Mouse (Mus musculus): Measurements from ENCODE around the gene Slc12a1. TPM values are rescaled to one million over a fixed set of nuclear protein-coding genes. Genes with fewer than 3 reads are reported as not detected.
A peak's percentile ranks its signal among the peaks of the same experiment; 100 is the strongest.

The Slc12a1 gene
- polyA plus RNA-seq, 1 experiment, result 0.01 TPM

- H3ac ChIP-seq (ENCODE audit: control insufficient read depth, insufficient read length), result no peak overlapping the region
- TF ChIP-seq TCF3 (IDR thresholded peaks at IDR 0.05; ENCODE audit: insufficient read length, low read depth) (no peak), USF1 (IDR thresholded peaks at IDR 0.05; ENCODE audit: low read depth) (no peak), CEBPB (IDR thresholded peaks at IDR 0.05; ENCODE audit: insufficient read depth, poor library complexity, severe bottlenecking) (no peak), POLR2AphosphoS2 (IDR thresholded peaks at IDR 0.05; ENCODE audit: insufficient read length, low read depth) (no peak), SRF (IDR thresholded peaks at IDR 0.05; ENCODE audit: control insufficient read depth, insufficient read length, low read depth) (no peak), REST (IDR thresholded peaks at IDR 0.05; ENCODE audit: insufficient read depth, insufficient read length) (no peak), TCF12 (IDR thresholded peaks at IDR 0.05; ENCODE audit: insufficient read depth, poor library complexity, severe bottlenecking) (no peak), POLR2A (IDR thresholded peaks at IDR 0.05; ENCODE audit: insufficient read length, low read depth) (no peak), MYOD1 (IDR thresholded peaks at IDR 0.05; ENCODE audit: control insufficient read depth in 1 of 3, insufficient read length in 2 of 3, low read depth in 2 of 3) (no peak), E2F4 (IDR thresholded peaks at IDR 0.05; ENCODE audit: insufficient read depth) (no peak), MYOG (IDR thresholded peaks at IDR 0.05; ENCODE audit: control insufficient read depth in 1 of 3, insufficient read depth in 1 of 3, insufficient read length in 2 of 3, low read depth in 2 of 3) (no peak), MAX (IDR thresholded peaks at IDR 0.05; ENCODE audit: low read depth) (no peak)
- H3K4me2 ChIP-seq (ENCODE audit: low read depth), result peak overlapping the region; percentile 75
- H3K79me2 ChIP-seq (ENCODE audit: control insufficient read depth, insufficient read depth), result peaks cover 53% of the 10 kb centered on the region
- H3K4me3 ChIP-seq, result peak overlapping the region; percentile 66
- H3K36me3 ChIP-seq (ENCODE audit: control insufficient read depth, insufficient read depth), result peaks cover 23% of the 10 kb centered on the region
- H3K27me3 ChIP-seq (ENCODE audit: control insufficient read depth, insufficient read depth, insufficient read length), result no peaks in the 10 kb centered on the region
Measured at GRCm38 (mm10) chr2:125249339-125249738, 97.0 kb downstream of the Slc12a1 start.

DNA sequence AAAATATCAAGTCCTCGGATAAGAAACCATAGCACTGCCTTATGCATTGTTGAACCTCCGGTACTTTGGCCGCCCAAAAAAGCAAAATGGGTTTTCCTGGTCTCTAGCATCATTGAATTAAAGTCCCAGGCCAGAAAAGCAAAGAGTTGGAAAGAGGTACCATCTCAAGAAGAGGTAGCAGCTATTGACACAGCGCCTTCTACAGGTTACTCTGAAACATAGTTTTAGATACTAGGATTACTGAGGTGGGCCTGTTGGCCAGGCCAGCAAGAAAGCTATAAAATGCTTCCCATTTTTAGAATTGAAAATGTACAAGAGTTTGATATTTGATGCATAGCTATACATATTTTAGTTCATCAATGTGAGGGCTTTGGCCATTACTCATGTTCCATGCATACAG is 97.6 kb downstream of the Slc12a1 start:
- peak overlapping the region; percentile 75 for H3K4me2 ChIP-seq (ENCODE audit: low read depth)

DNA sequence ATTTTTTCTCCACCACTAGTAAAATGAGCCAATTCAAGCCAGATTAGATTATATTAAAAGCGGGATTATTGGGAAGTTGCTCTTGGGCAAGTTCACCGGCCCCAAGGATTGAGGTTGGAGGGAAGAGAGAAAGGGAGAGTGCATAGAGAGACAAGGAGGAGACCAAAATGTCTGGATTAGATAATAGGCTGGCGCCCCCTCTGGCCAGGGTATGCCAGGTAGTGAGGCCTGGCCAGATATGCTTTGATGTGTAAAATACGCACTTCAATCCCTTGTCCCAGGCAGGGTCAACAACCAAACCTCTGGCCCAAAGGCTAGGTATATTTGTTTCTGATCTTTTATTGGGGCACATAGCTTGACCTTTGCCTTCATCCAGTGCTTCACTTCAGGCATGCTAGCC is 99.5 kb downstream of the Slc12a1 start:
- H3ac ChIP-seq (ENCODE audit: control insufficient read depth, insufficient read length), result no peak overlapping the region
- peaks cover 32% of the 10 kb centered on the region for H3K36me3 ChIP-seq (ENCODE audit: control insufficient read depth, insufficient read depth)

More for the DNA sequence above, 97.6 kb downstream of the Slc12a1 start:
- H3K36me3 ChIP-seq (ENCODE audit: control insufficient read depth, insufficient read depth), result peaks cover 27% of the 10 kb centered on the region
- H3K79me2 ChIP-seq (ENCODE audit: control insufficient read depth, insufficient read depth), result peaks cover 58% of the 10 kb centered on the region
- no peaks in the 10 kb centered on the region for H3K27me3 ChIP-seq (ENCODE audit: control insufficient read depth, insufficient read depth, insufficient read length)
- H3ac ChIP-seq (ENCODE audit: control insufficient read depth, insufficient read length), result no peak overlapping the region
- H3K4me3 ChIP-seq, result no peak overlapping the region
- TF ChIP-seq E2F4 (IDR thresholded peaks at IDR 0.05; ENCODE audit: insufficient read depth) (no peak), POLR2AphosphoS2 (IDR thresholded peaks at IDR 0.05; ENCODE audit: insufficient read length, low read depth) (no peak), TCF12 (IDR thresholded peaks at IDR 0.05; ENCODE audit: insufficient read depth, poor library complexity, severe bottlenecking) (no peak), MYOD1 (IDR thresholded peaks at IDR 0.05; ENCODE audit: control insufficient read depth in 1 of 3, insufficient read length in 2 of 3, low read depth in 2 of 3) (no peak), TCF3 (IDR thresholded peaks at IDR 0.05; ENCODE audit: insufficient read length, low read depth) (no peak), CEBPB (IDR thresholded peaks at IDR 0.05; ENCODE audit: insufficient read depth, poor library complexity, severe bottlenecking) (no peak)

DNA sequence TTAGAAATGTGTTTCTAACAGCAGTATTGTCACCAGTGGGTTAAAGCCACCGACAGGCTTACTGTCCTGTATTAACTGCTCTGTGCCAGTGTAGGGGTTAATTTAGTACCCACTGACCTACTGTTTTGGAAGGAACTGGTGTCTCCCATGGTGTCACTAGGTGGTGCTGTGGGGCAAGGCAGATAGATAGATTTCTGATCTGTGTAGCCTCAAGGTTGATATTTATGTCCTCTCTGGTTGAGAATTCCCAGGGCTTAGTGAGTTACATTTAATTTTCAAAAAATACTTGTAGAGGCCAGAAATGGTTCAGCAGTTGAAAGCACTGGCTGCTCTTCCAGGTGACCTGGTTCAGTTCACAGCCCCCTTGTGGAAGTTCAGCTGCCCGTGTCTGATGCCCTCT is 100.0 kb downstream of the Slc12a1 start:
- Histone ChIP-seq H3ac (ENCODE audit: control insufficient read depth, insufficient read length) (no peak overlapping the region), H3K27me3 (ENCODE audit: control insufficient read depth, insufficient read depth, insufficient read length) (no peaks in the 10 kb centered on the region), H3K36me3 (ENCODE audit: control insufficient read depth, insufficient read depth) (peaks cover 37% of the 10 kb centered on the region), H3K4me3 (no peak overlapping the region), H3K4me2 (ENCODE audit: low read depth) (no peak overlapping the region), H3K79me2 (ENCODE audit: control insufficient read depth, insufficient read depth) (peaks cover 58% of the 10 kb centered on the region)
- TF ChIP-seq E2F4 (IDR thresholded peaks at IDR 0.05; ENCODE audit: insufficient read depth), result no peak
- TF ChIP-seq REST (IDR thresholded peaks at IDR 0.05; ENCODE audit: insufficient read depth, insufficient read length), result no peak
- TF ChIP-seq MYOG (IDR thresholded peaks at IDR 0.05; ENCODE audit: control insufficient read depth in 1 of 3, insufficient read depth in 1 of 3, insufficient read length in 2 of 3, low read depth in 2 of 3), result no peak
- no peak for TF ChIP-seq MYOD1 (IDR thresholded peaks at IDR 0.05; ENCODE audit: control insufficient read depth in 1 of 3, insufficient read length in 2 of 3, low read depth in 2 of 3)
- TF ChIP-seq SRF (IDR thresholded peaks at IDR 0.05; ENCODE audit: control insufficient read depth, insufficient read length, low read depth), result no peak
- no peak for TF ChIP-seq POLR2A (IDR thresholded peaks at IDR 0.05; ENCODE audit: insufficient read length, low read depth)
- TF ChIP-seq CEBPB (IDR thresholded peaks at IDR 0.05; ENCODE audit: insufficient read depth, poor library complexity, severe bottlenecking), result no peak
- no peak for TF ChIP-seq MAX (IDR thresholded peaks at IDR 0.05; ENCODE audit: low read depth)
- no peak for TF ChIP-seq TCF3 (IDR thresholded peaks at IDR 0.05; ENCODE audit: insufficient read length, low read depth)
- no peak for TF ChIP-seq TCF12 (IDR thresholded peaks at IDR 0.05; ENCODE audit: insufficient read depth, poor library complexity, severe bottlenecking)
- TF ChIP-seq USF1 (IDR thresholded peaks at IDR 0.05; ENCODE audit: low read depth), result no peak
- TF ChIP-seq POLR2AphosphoS2 (IDR thresholded peaks at IDR 0.05; ENCODE audit: insufficient read length, low read depth), result no peak

More for the DNA sequence above, 99.5 kb downstream of the Slc12a1 start:
- Histone ChIP-seq H3K27me3 (ENCODE audit: control insufficient read depth, insufficient read depth, insufficient read length) (no peaks in the 10 kb centered on the region), H3K4me3 (no peak overlapping the region), H3K4me2 (ENCODE audit: low read depth) (no peak overlapping the region), H3K79me2 (ENCODE audit: control insufficient read depth, insufficient read depth) (peaks cover 58% of the 10 kb centered on the region)
- TF ChIP-seq MAX (IDR thresholded peaks at IDR 0.05; ENCODE audit: low read depth), result no peak
- no peak for TF ChIP-seq USF1 (IDR thresholded peaks at IDR 0.05; ENCODE audit: low read depth)
- no peak for TF ChIP-seq MYOG (IDR thresholded peaks at IDR 0.05; ENCODE audit: control insufficient read depth in 1 of 3, insufficient read depth in 1 of 3, insufficient read length in 2 of 3, low read depth in 2 of 3)

- Histone ChIP-seq H3ac (ENCODE audit: control insufficient read depth, insufficient read length) (no peak overlapping the region), H3K79me2 (ENCODE audit: control insufficient read depth, insufficient read depth) (peaks cover 49% of the 10 kb centered on the region), H3K36me3 (ENCODE audit: control insufficient read depth, insufficient read depth) (peaks cover 42% of the 10 kb centered on the region), H3K27me3 (ENCODE audit: control insufficient read depth, insufficient read depth, insufficient read length) (no peaks in the 10 kb centered on the region), H3K4me2 (ENCODE audit: low read depth) (no peak overlapping the region), H3K4me3 (no peak overlapping the region)
- no peak for TF ChIP-seq SRF (IDR thresholded peaks at IDR 0.05; ENCODE audit: control insufficient read depth, insufficient read length, low read depth)
- no peak for TF ChIP-seq MAX (IDR thresholded peaks at IDR 0.05; ENCODE audit: low read depth)
- no peak for TF ChIP-seq POLR2A (IDR thresholded peaks at IDR 0.05; ENCODE audit: insufficient read length, low read depth)
- no peak for TF ChIP-seq MYOD1 (IDR thresholded peaks at IDR 0.05; ENCODE audit: control insufficient read depth in 1 of 3, insufficient read length in 2 of 3, low read depth in 2 of 3)
- TF ChIP-seq POLR2AphosphoS2 (IDR thresholded peaks at IDR 0.05; ENCODE audit: insufficient read length, low read depth), result no peak
- no peak for TF ChIP-seq USF1 (IDR thresholded peaks at IDR 0.05; ENCODE audit: low read depth)
- no peak for TF ChIP-seq REST (IDR thresholded peaks at IDR 0.05; ENCODE audit: insufficient read depth, insufficient read length)
- no peak for TF ChIP-seq E2F4 (IDR thresholded peaks at IDR 0.05; ENCODE audit: insufficient read depth)
- no peak for TF ChIP-seq TCF3 (IDR thresholded peaks at IDR 0.05; ENCODE audit: insufficient read length, low read depth)
- TF ChIP-seq MYOG (IDR thresholded peaks at IDR 0.05; ENCODE audit: control insufficient read depth in 1 of 3, insufficient read depth in 1 of 3, insufficient read length in 2 of 3, low read depth in 2 of 3), result no peak
- no peak for TF ChIP-seq CEBPB (IDR thresholded peaks at IDR 0.05; ENCODE audit: insufficient read depth, poor library complexity, severe bottlenecking)
- TF ChIP-seq TCF12 (IDR thresholded peaks at IDR 0.05; ENCODE audit: insufficient read depth, poor library complexity, severe bottlenecking), result no peak
Measured at GRCm38 (mm10) chr2:125253699-125254098, 101.4 kb downstream of the Slc12a1 start.
